Mouse (Mus musculus) stomach, embryonic 16.5 days (tissue): ENCODE data around the gene Tmem256. TPM values are rescaled to one million over a fixed set of nuclear protein-coding genes. Genes with fewer than 3 reads are reported as not detected.

Experiments
- ATAC-seq: fragments of 200-750 bp; cut with Nextera tagmentation; 2 replicates; pipeline ENCODE4 v1.8.0; 2017; ENCODE audit warnings: moderate number of reproducible peaks, moderate TSS enrichment; ENCODE audit not compliant: insufficient read depth, low FRiP score
- H3K27ac ChIP-seq: fragments of 300-500 bp; sonication (generic); 2 replicates; pipeline ENCODE4 v1.5.1; 2014; ENCODE audit warnings: low read length
- H3K27me3 ChIP-seq: fragments of 300-500 bp; sonication (generic); 2 replicates; pipeline ENCODE4 v1.6.1; 2014; ENCODE audit warnings: low read length, control low read depth, mixed read lengths; ENCODE audit not compliant: control insufficient read depth, insufficient read depth
- H3K36me3 ChIP-seq: fragments of 300-500 bp; sonication (generic); 2 replicates; pipeline ENCODE4 v1.6.1; 2014; ENCODE audit warnings: low read length; ENCODE audit not compliant: control insufficient read depth, insufficient read depth
- H3K4me1 ChIP-seq: fragments of 300-500 bp; sonication (generic); 2 replicates; pipeline ENCODE4 v1.6.1; 2014; ENCODE audit warnings: low read length, control low read depth, mixed read lengths; ENCODE audit not compliant: control insufficient read depth, insufficient read depth
- H3K4me2 ChIP-seq: fragments of 300-500 bp; sonication (generic); 2 replicates; pipeline ENCODE4 v1.6.1; 2014; ENCODE audit warnings: low read depth, low read length, mixed read lengths
- H3K4me3 ChIP-seq: fragments of 300-500 bp; sonication (generic); replicated peaks from 2 replicates; pipeline ENCODE4 v1.5.1; 2014; ENCODE audit warnings: mild to moderate bottlenecking, low read length
- H3K9ac ChIP-seq: fragments of 300-500 bp; sonication (generic); 2 replicates; pipeline ENCODE4 v1.6.1; 2014; ENCODE audit warnings: low read length
- H3K9me3 ChIP-seq: fragments of 300-500 bp; sonication (generic); replicated peaks from 2 replicates; pipeline ENCODE4 v1.6.1; 2016; ENCODE audit warnings: low read length, control low read depth; ENCODE audit not compliant: control insufficient read depth
- WGBS: fragments of 180-500 bp; shearing (Covaris S2); extraction: QIAGEN DNeasy Blood & Tissue Kit; methylation state at CpG from one replicate; pipeline ENCODE4 v1.1.7; 2014; 5-methylcytosine and 5-hydroxymethylcytosine counted together
- polyA plus RNA-seq: library from polyadenylated mRNA; unstranded; fragments of >200 nt; fragmentation: Nextera tagmentation; extraction: Ambion mirVana; gene quantifications from 2 replicates; pipeline ENCODE4 v1.2.1, GENCODE M21; 2015

Gene Tmem256
- polyA plus RNA-seq, 1 experiment from 2014 or later = 401 TPM

- Histone ChIP-seq H3K4me1 (peaks cover 43% of the 10 kb centered on the region), H3K36me3 (no peaks in the 10 kb centered on the region), H3K27me3 (no peaks in the 10 kb centered on the region), H3K9me3 (no peaks in the 10 kb centered on the region), H3K9ac (peak overlapping the region; percentile 6; the same call in 1 of the 2 replicates), H3K27ac (peak overlapping the region; percentile 92), H3K4me3 (no peak overlapping the region), H3K4me2 (no peak overlapping the region)
- ATAC-seq = no peak
- 47% methylated on average over 7 of the region's 7 CpGs for WGBS
These were observed 37.9 kb downstream of the Tmem256 start for GRCm38 (mm10) chr11:69876186-69876585.

- ATAC-seq = peak; percentile 22; the same call in 1 of the 2 replicates
- H3K4me1 ChIP-seq = peaks cover 48% of the 10 kb centered on the region
These were observed 38.6 kb downstream of the Tmem256 start for GRCm38 (mm10) chr11:69876867-69877266.

GRCm38 (mm10) chr11:69877878-69878277 lies 39.6 kb downstream of the Tmem256 start, which contains the start of gene Tmem95:
Gene Tmem95 (minus strand): TSS chr11:69878018.
- H3K27ac ChIP-seq = peak within 1 kb of the TSS; percentile 92
- H3K27me3 ChIP-seq = no peaks in the 10 kb centered on the region
- H3K4me3 ChIP-seq = peak within 1 kb of the TSS; percentile 54; the same call in 1 of the 2 replicates
- H3K9me3 ChIP-seq = no peaks in the 10 kb centered on the region
- peak within 1 kb of the TSS; percentile 72; the same call in 1 of the 2 replicates for H3K9ac ChIP-seq
- peak within 1 kb of the TSS; percentile 85 for H3K4me2 ChIP-seq
- ATAC-seq = no peak
- H3K36me3 ChIP-seq = no peaks in the 10 kb centered on the region
- H3K4me1 ChIP-seq = peaks cover 51% of the 10 kb centered on the region
- WGBS = 80% methylated on average over 11 of the region's 11 CpGs

More at GRCm38 (mm10) chr11:69876867-69877266, 38.6 kb downstream of the Tmem256 start:
- 8% methylated on average over 12 of the region's 12 CpGs for WGBS
- Histone ChIP-seq H3K36me3 (no peaks in the 10 kb centered on the region), H3K4me2 (peak overlapping the region; percentile 36), H3K27me3 (no peaks in the 10 kb centered on the region), H3K9me3 (no peaks in the 10 kb centered on the region), H3K9ac (0 out of 2 replicates have a peak overlapping the region, but pooled peaks have one; percentile 6), H3K4me3 (no peak overlapping the region), H3K27ac (peak overlapping the region; percentile 92)

- no peaks in the 10 kb centered on the region for H3K9me3 ChIP-seq
- no peak for ATAC-seq
These were observed 40.1 kb downstream of the Tmem256 start for GRCm38 (mm10) chr11:69878399-69878798.

GRCm38 (mm10) chr11:69878952-69879351 lies 40.6 kb downstream of the Tmem256 start:
- Histone ChIP-seq H3K4me3 (peak overlapping the region; percentile 54), H3K36me3 (no peaks in the 10 kb centered on the region), H3K4me1 (peaks cover 51% of the 10 kb centered on the region), H3K27ac (peak overlapping the region; percentile 92), H3K9me3 (no peaks in the 10 kb centered on the region), H3K27me3 (no peaks in the 10 kb centered on the region), H3K4me2 (peak overlapping the region; percentile 85), H3K9ac (peak overlapping the region; percentile 72; the same call in 1 of the 2 replicates)
- no peak for ATAC-seq
- 78% methylated on average over 6 of the region's 6 CpGs for WGBS

More at GRCm38 (mm10) chr11:69878399-69878798, 40.1 kb downstream of the Tmem256 start:
- Histone ChIP-seq H3K4me3 (peak overlapping the region; percentile 54; the same call in 1 of the 2 replicates), H3K4me2 (peak overlapping the region; percentile 85; the same call in 1 of the 2 replicates), H3K4me1 (peaks cover 51% of the 10 kb centered on the region), H3K36me3 (no peaks in the 10 kb centered on the region), H3K9ac (0 out of 2 replicates have a peak overlapping the region, but pooled peaks have one; percentile 72), H3K27me3 (no peaks in the 10 kb centered on the region), H3K27ac (peak overlapping the region; percentile 92)
- WGBS = 76% methylated on average over 3 of the region's 3 CpGs

GRCm38 (mm10) chr11:69879711-69880110 lies 41.4 kb downstream of the Tmem256 start:
- peak overlapping the region; percentile 92; the same call in 1 of the 2 replicates for H3K27ac ChIP-seq
- peaks cover 51% of the 10 kb centered on the region for H3K4me1 ChIP-seq
- peak overlapping the region; percentile 85 for H3K4me2 ChIP-seq
- H3K27me3 ChIP-seq = no peaks in the 10 kb centered on the region
- H3K9ac ChIP-seq = peak overlapping the region; percentile 72
- H3K9me3 ChIP-seq = no peaks in the 10 kb centered on the region
- WGBS = 50% methylated on average over 15 of the region's 15 CpGs
- no peaks in the 10 kb centered on the region for H3K36me3 ChIP-seq
- H3K4me3 ChIP-seq = peak overlapping the region; percentile 54
- no peak for ATAC-seq

GRCm38 (mm10) chr11:69880506-69880852 lies 42.2 kb downstream of the Tmem256 start:
- peak overlapping the region; percentile 54 for H3K4me3 ChIP-seq
- peak; percentile 38 for ATAC-seq
- H3K9ac ChIP-seq = peak overlapping the region; percentile 72
- no peaks in the 10 kb centered on the region for H3K27me3 ChIP-seq
- H3K4me2 ChIP-seq = peak overlapping the region; percentile 85
- H3K27ac ChIP-seq = peak overlapping the region; percentile 92
- H3K36me3 ChIP-seq = no peaks in the 10 kb centered on the region
- WGBS = under 1% methylated on average over 18 of the region's 18 CpGs
- H3K9me3 ChIP-seq = no peaks in the 10 kb centered on the region
- H3K4me1 ChIP-seq = peaks cover 49% of the 10 kb centered on the region

- peak; percentile 87 for ATAC-seq
- Histone ChIP-seq H3K4me1 (peaks cover 44% of the 10 kb centered on the region), H3K27ac (peak within 1 kb of the TSS; percentile 92), H3K36me3 (no peaks in the 10 kb centered on the region), H3K27me3 (no peaks in the 10 kb centered on the region), H3K4me3 (peak within 1 kb of the TSS; percentile 54), H3K9me3 (no peaks in the 10 kb centered on the region), H3K4me2 (peak within 1 kb of the TSS; percentile 85), H3K9ac (peak within 1 kb of the TSS; percentile 72)
- WGBS = 0% methylated on average over 46 of the region's 46 CpGs
These were observed 42.7 kb downstream of the Tmem256 start, which contains the start of gene Kctd11 for GRCm38 (mm10) chr11:69880853-69881603. Gene Kctd11 (minus strand): TSS chr11:69881406.
